Mouse (Mus musculus): Measurements from ENCODE around the gene Invs.

DNA sequence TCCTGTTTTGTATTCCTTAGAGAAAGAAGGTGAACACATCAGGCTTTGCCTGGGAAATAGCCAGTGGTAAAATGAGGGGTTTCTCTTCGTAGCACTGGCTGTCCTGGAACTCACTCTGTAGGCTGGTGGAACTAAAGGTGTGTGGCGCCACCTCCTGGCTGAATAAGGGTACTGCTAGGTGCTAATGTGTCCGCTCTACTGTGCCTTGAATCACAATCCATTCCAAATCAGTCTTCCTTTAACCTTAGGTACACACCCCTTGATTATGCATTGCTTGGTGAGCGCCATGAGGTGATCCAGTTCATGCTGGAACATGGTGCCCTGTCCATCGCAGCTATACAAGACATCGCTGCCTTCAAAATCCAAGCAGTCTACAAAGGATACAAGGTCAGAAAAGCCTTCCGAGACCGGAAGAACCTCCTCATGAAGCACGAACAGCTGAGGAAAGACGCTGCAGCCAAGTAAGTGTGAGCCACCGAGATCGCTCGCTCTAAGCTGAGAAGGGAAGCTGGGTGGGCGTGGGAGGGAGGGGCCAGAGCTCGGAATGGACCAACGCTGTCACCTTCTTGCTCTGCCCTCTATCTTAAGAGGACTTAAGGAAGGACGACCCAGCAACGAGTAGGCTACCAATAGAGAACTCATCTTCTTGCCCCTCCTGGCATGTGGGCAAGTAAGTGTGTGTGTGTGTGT lies 127.9 kb downstream of the Invs start:
- TF ChIP-seq CTCF (IDR thresholded peaks at IDR 0.05; ENCODE audit: low read depth, low read length) = peak; percentile 78
- TF ChIP-seq POLR2A (IDR thresholded peaks at IDR 0.05; ENCODE audit: borderline replicate concordance, low read depth, low read length) = no peak
